ENCODE assay signal across 14 mouse cellular contexts in genomic region chr3:95200132-95200531, GRCm38 (mm10). TPM values are rescaled to one million over a fixed set of nuclear protein-coding genes. Genes with fewer than 3 reads are reported as not detected.
A peak's percentile ranks its signal among the peaks of the same experiment; 100 is the strongest.
DNase-seq lines count a peak whose midpoint lies in the region; TF ChIP-seq lines count a peak whose summit lies in the region.
"Had no signal": no experiment of that assay in that cellular context is flagged by ENCODE, and none has a peak within 500 bp of the region (broad histone marks: within the 10 kb centered on the region; RNA-seq: fewer than 3 reads in every experiment).

No protein-coding gene starts in this region.

- TF ChIP-seq CTCF in layer of hippocampus, adult 2 months (conservative IDR thresholded peaks at IDR 0.05): no peak
- no peak for TF ChIP-seq CTCF in kidney, adult 2 months (conservative IDR thresholded peaks at IDR 0.05; ENCODE audit: insufficient read depth, insufficient read length, low read depth, low read length)

- no peak for TF ChIP-seq POLR2A in kidney, adult 2 months (IDR thresholded peaks at IDR 0.05; ENCODE audit: low read depth, low read length)

- H3K4me1 ChIP-seq in kidney, adult 2 months (ENCODE audit: control insufficient read depth, insufficient read depth, low read length): peaks cover 18% of the 10 kb centered on the region

- H3K36me3 ChIP-seq in kidney, adult 2 months (ENCODE audit: control insufficient read depth, insufficient read depth, low read length): peaks cover 5% of the 10 kb centered on the region

- peak overlapping the region; percentile 20 for H3K27ac ChIP-seq in layer of hippocampus, adult 2 months
- H3K27ac ChIP-seq in kidney, adult 2 months (ENCODE audit: insufficient read depth, low read depth, low read length): peak overlapping the region; percentile 72
- H3K27ac ChIP-seq: hindbrain, postnatal 0 days; macrophage had no signal

- H3K4me3 ChIP-seq in layer of hippocampus, adult 2 months: no peak overlapping the region
- no peak overlapping the region for H3K4me3 ChIP-seq in kidney, adult 2 months (ENCODE audit: insufficient read depth, low read depth, low read length)

- no peak for DNase-seq in layer of hippocampus, adult 2 months (ENCODE audit: low spot score in 2 of 2)
- no peak for DNase-seq in layer of hippocampus, adult 18-20 months (ENCODE audit: low spot score in 2 of 2)
- DNase-seq in ZHBTc4 (ENCODE audit: low read depth, low spot score): peak; percentile 45
- peak; percentile 97 for DNase-seq in kidney, adult 2 months
- DNase-seq in kidney, postnatal 36 days: peak; percentile 92 to 96
- no peak for DNase-seq in adrenal gland, adult 8-10 months
- no peak for DNase-seq in spleen, postnatal 10 days (ENCODE audit: low spot score in 2 of 2)
- DNase-seq in layer of hippocampus, postnatal 14 days (ENCODE audit: low spot score in 2 of 2): no peak
- DNase-seq: cerebellum, adult 18-20 months; left cerebral cortex, postnatal 4 days; right cerebral cortex, postnatal 4 days; thymus, postnatal 4 days had no signal

- no peaks in the 10 kb centered on the region for H3K27me3 ChIP-seq in kidney, adult 2 months (replicated peaks; ENCODE audit: control insufficient read depth, insufficient read depth, low read length)

- WGBS in kidney, adult 2 months: 29% methylated on average over 7 of the region's 7 CpGs

RNA-seq across cellular contexts. Expression of gene Gabpb2, which starts 17.6 kb away (rescaled TPM):
- 10 to 100 TPM; 15.4 to 20.0 TPM for total RNA-seq in layer of hippocampus, adult 2 months (2021)
- 10 to 100 TPM; 12.7 to 13.2 TPM for total RNA-seq in layer of hippocampus, adult 18-20 months (2021)
- 9.8 and 10.6 TPM in 2 replicates for polyA plus RNA-seq in kidney, adult 2 months (2012; rRNA removed)
- total RNA-seq in adrenal gland, adult 8-10 months (2022): 10 to 100 TPM; 21.4 to 40.8 (median 28.2) TPM
- 10 to 100 TPM; 10.5 to 11.8 TPM for total RNA-seq in layer of hippocampus, postnatal 14 days (2021)

RNA-seq across cellular contexts. Expression of gene Cdc42se1, which starts 28.4 kb away (rescaled TPM):
- total RNA-seq in layer of hippocampus, adult 2 months (2021): 10 to 100 TPM; 67.5 to 77.5 TPM
- 10 to 100 TPM; 72.7 to 72.9 TPM for total RNA-seq in layer of hippocampus, adult 18-20 months (2021)
- 77.5 and 83.7 TPM in 2 replicates for polyA plus RNA-seq in kidney, adult 2 months (2012; rRNA removed)
- total RNA-seq in adrenal gland, adult 8-10 months (2022): 100 to 1,000 TPM in 2 of 4 experiments, 10 to 100 TPM in 2; 81.4 to 119 (median 97.4) TPM
- 10 to 100 TPM; 85.9 to 87.3 TPM for total RNA-seq in layer of hippocampus, postnatal 14 days (2021)

RNA-seq across cellular contexts. Expression of gene Mllt11, which starts 31.8 kb away (rescaled TPM):
- 100 to 1,000 TPM; 287 to 294 TPM for total RNA-seq in layer of hippocampus, adult 2 months (2021)
- 100 to 1,000 TPM; 263 to 266 TPM for total RNA-seq in layer of hippocampus, adult 18-20 months (2021)
- 30.6 and 31.4 TPM in 2 replicates for polyA plus RNA-seq in kidney, adult 2 months (2012; rRNA removed)
- 1 to 10 TPM; 6.6 to 7.1 (median 6.8) TPM for total RNA-seq in adrenal gland, adult 8-10 months (2022)
- 100 to 1,000 TPM; 496 to 516 TPM for total RNA-seq in layer of hippocampus, postnatal 14 days (2021)

RNA-seq across cellular contexts. Expression of gene Sema6c, which starts 39.9 kb away (rescaled TPM):
- total RNA-seq in layer of hippocampus, adult 2 months (2021): 10 to 100 TPM; 33.9 to 46.6 TPM
- total RNA-seq in layer of hippocampus, adult 18-20 months (2021): 10 to 100 TPM; 29.4 to 34.2 TPM
- polyA plus RNA-seq in kidney, adult 2 months (2012; rRNA removed): 8.0 and 8.5 TPM in 2 replicates
- 10 to 100 TPM in 2 of 4 experiments, 1 to 10 TPM in 2; 4.0 to 13.1 (median 8.0) TPM for total RNA-seq in adrenal gland, adult 8-10 months (2022)
- total RNA-seq in layer of hippocampus, postnatal 14 days (2021): 10 to 100 TPM; 48.6 to 52.6 TPM
- polyA plus RNA-seq: macrophage had no signal

RNA-seq across cellular contexts. Expression of gene Gm128, which starts 41.3 kb away (rescaled TPM):
- under 1 TPM; 0.25 to 0.54 TPM for total RNA-seq in layer of hippocampus, adult 2 months (2021)
- under 1 TPM in 1 of 2 experiments, not detected in 1; 0.15 TPM for total RNA-seq in layer of hippocampus, adult 18-20 months (2021)
- polyA plus RNA-seq in kidney, adult 2 months (2012; rRNA removed): 5.9 TPM in 2 replicates
- under 1 TPM in 1 of 4 experiments, not detected in 3; 0.19 TPM for total RNA-seq in adrenal gland, adult 8-10 months (2022)
- not detected for total RNA-seq in layer of hippocampus, postnatal 14 days (2021)
- total RNA-seq: left cerebral cortex, postnatal 4 days had no signal

Comparison
In these comparisons a context has a peak if more than half of its experiments do, and no peak if none do; other contexts are left out.
1. DNase-seq: peak in ZHBTc4 (single experiment), kidney, adult 2 months (single experiment) and kidney, postnatal 36 days (2 of 2); none in layer of hippocampus, adult 2 months (0 of 2), layer of hippocampus, adult 18-20 months (0 of 2), adrenal gland, adult 8-10 months (single experiment), spleen, postnatal 10 days (0 of 2) and layer of hippocampus, postnatal 14 days (0 of 2).
2. RNA of gene Mllt11, which starts 31.8 kb away (total RNA-seq): 496 to 516 TPM in layer of hippocampus, postnatal 14 days, 287 to 294 TPM in layer of hippocampus, adult 2 months and 263 to 266 TPM in layer of hippocampus, adult 18-20 months; 6.6 to 7.1 TPM in adrenal gland, adult 8-10 months; every median in the first group is over 10 times any median in the second.